Mouse (Mus musculus) myocyte (in vitro differentiated cells): ENCODE measurements around the gene Tpst2.

Experiments
- CEBPB ChIP-seq: IDR thresholded peaks from 2 replicates; pipeline ENCODE4 v1.6.1; 2011; ENCODE audit warnings: mild to moderate bottlenecking, moderate library complexity; ENCODE audit not compliant: poor library complexity, insufficient read depth, severe bottlenecking
- E2F4 ChIP-seq: IDR thresholded peaks from one replicate; pipeline ENCODE4 v1.6.1; 2011; ENCODE audit warnings: mild to moderate bottlenecking, control low read depth, moderate library complexity; ENCODE audit not compliant: insufficient read depth
- MAX ChIP-seq: IDR thresholded peaks from one replicate; pipeline ENCODE4 v1.6.1; 2011; ENCODE audit warnings: low read depth, mild to moderate bottlenecking, control low read depth
- MYOD1 ChIP-seq, 3 experiments: IDR thresholded peaks; one replicate each; pipeline ENCODE4 v1.6.1; 2011; ENCODE audit warnings: control low read depth in 2 of 3, low read depth in 2 of 3, mild to moderate bottlenecking in 2 of 3, moderate library complexity in 1 of 3; ENCODE audit not compliant: insufficient read length in 2 of 3, control insufficient read depth in 1 of 3
- POLR2A ChIP-seq: IDR thresholded peaks from one replicate; pipeline ENCODE4 v1.6.1; 2011; ENCODE audit warnings: low read depth, mild to moderate bottlenecking, control low read depth, moderate library complexity; ENCODE audit not compliant: insufficient read length
- TCF12 ChIP-seq: IDR thresholded peaks from one replicate; pipeline ENCODE4 v1.6.1; 2011; ENCODE audit warnings: mild to moderate bottlenecking, control low read depth; ENCODE audit not compliant: poor library complexity, insufficient read depth, severe bottlenecking

- no peak for TF ChIP-seq TCF12
- no peak for TF ChIP-seq MAX
- no peak for TF ChIP-seq CEBPB
- no peak for TF ChIP-seq POLR2A
- no peak for TF ChIP-seq MYOD1 (IDR thresholded peaks at IDR 0.05; ENCODE audit: control insufficient read depth in 1 of 3, insufficient read length in 2 of 3, low read depth in 2 of 3)
- no peak for TF ChIP-seq E2F4
Measured at GRCm38 (mm10) chr5:112301694-112302093, 25.2 kb downstream of the Tpst2 start.
